Mouse (Mus musculus): ENCODE measurements around the gene Eng.
A peak's percentile ranks its signal among the peaks of the same experiment; 100 is the strongest.

Eng gene

DNA sequence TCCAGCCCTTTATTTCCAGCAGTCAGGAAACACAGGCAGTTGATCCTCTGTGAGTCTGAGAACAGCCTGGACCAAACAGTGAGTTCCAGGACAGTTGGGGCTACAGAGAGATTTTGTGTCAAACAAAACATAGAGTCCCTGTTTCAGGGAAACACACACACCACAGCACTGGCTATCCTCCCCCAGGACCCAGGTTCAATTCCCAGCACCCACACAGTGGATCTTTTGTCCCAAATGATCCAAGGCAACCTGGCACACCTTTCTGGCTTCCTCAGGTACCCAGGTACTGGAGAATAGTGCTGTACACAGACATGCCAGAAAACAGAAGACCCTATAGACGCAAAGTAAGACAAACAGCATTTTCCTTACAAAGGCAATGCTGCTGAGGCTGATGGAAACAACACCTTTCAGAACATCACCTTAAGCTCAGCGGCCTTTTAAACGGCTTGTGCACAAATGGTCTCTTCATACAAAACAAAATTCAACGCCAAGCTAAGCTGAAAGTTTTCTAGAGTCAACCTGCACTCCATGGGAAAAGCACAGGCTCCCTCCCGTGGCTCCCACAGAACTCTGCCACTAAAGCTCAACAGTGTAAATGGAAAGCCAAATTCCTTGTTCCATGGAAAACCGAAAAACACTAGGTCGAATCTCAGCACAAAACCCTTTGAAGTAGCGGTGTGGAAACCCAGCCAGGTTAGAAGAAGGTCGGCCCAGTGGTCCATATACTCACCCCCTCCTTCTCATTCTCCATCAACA, 65.1 kb downstream of the Eng start:
- DNase-seq (ENCODE audit: low spot score), result no peak

DNA sequence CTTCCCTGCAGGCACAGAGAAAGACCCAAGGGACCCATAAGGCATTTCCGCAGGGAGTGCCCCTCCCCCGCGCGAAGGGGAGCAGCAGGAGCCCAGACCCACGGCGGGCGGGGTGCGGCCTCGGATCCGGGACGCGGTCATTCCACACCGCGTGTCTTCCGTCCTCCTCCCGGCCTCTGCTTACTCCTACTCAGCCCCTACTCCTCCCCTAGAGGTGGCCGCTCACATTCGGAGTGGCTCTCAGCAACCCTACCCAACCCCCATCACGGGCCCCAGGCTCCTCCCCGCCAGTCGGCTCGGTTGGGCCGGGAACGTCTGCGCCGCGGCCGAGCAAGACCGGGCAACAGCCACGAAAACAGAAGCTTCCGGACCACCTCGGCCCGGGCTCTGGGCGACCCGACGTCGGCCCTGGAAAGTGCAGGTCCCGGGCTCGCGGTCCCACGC, 65.7 kb downstream of the Eng start:
- DNase-seq (ENCODE audit: low spot score), result peak; percentile 57

DNA sequence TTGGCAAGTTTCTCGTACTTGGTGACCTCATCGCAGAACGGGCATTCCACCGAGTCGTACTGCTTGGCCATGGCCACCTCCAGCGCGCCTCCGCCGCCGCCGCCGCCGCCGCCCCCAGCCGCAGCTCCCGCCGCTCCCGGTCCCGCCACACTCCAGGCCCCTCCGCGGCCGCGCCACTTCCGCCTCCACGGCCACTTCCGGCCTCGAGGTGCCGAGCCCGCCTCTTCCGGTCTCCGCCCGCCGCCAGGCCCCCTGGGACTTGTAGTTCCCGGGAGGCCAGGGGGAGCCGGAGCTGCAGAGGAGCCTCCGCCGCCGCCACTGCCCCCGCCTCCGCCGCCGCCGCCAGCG, 66.2 kb downstream of the Eng start:
- DNase-seq (ENCODE audit: low spot score), result peak; percentile 89

GRCm38 (mm10) chr2:32712934-32713817, 66.8 kb downstream of the Eng start, which contains the start of gene Cdk9:
TSS of gene Cdk9 (minus strand) at chr2:32713076.
- DNase-seq (ENCODE audit: low spot score), result peak; percentile 95

DNA sequence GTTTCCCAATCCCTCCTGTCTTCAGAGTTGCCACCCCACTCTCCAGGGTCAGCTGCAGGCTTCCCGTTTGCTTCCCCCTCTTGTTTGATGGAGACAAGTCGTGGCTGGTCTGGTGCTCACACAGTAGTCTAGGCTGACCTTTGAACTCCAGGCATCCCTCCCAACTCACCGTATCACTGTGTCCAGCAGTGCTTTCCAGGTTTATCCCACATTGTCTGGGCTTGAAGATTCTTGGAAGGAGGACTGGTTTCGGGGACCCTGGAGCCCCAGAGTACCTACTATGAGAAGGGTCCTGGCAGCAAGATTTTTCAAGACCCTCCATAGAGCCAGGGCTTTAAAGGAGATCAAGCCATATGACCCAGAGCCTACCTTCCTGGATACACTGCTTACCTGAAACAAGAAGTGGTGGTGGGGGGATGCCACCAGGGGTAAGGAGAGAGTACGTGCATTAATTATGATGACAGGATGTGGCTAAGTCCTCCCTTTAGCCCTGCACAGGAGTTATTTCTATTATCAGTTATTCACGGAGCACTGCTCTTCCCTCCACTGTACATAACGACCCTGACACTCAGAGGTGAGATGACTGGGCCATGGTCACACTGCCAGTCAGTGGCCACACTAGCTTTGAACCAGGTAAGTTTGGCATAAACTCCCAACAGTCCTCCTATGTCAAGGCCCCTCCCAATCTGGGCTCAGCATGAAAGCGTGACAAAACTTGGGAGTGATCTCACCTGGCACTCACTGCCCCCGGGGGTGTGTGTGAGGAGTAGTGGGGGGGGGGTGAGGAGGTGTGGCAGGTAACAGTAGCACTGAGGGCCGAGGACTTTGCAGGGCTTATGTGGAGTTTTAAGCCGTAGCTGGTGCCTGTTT, 68.0 kb downstream of the Eng start:
- no peak for DNase-seq (ENCODE audit: low spot score)

DNA sequence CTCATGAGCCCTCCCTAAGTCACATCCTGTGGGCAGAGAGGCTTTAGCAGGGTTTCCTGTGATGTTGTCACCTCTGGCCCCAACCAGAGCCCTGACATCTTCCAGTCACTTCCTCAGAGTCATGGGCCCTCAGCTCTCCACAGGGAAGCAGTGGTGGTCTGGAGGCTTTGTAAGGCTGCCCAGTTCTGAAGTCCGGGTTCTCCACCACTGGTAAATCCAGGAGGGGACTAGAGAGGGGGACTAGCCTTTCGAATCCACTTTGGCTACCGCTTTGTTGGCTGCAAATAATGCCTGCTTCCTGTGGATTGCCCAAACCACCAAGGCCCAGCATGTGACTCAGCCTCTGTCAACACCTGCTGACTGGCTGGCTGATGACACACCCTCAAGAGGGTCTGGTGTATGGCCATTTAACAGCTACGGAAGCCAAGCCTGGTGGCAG, 68.6 kb downstream of the Eng start:
- DNase-seq (ENCODE audit: low spot score), result no peak

DNA sequence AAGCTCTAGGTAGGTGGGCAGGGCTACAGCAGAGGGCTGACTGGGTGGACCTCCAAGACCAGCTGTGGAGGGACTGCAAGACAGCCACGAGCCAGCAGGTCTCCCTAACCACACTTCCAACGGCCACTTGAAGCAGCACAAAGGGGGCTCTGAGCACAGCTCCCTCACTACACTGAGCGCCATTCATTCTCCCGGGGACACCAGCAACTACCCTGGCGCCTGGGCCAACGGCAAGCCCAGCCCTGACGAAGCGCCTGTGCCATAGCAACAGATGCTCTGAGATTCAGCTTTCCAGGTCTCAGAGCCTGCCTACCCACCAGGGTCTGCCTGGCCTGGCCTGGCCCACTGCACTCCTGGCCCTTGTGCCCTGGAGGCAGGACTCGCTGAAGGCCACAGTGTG, 72.4 kb downstream of the Eng start:
- DNase-seq (ENCODE audit: low spot score), result no peak

GRCm38 (mm10) chr2:32720053-32720452, 73.7 kb downstream of the Eng start:
- no peak for DNase-seq (ENCODE audit: low spot score)

DNA sequence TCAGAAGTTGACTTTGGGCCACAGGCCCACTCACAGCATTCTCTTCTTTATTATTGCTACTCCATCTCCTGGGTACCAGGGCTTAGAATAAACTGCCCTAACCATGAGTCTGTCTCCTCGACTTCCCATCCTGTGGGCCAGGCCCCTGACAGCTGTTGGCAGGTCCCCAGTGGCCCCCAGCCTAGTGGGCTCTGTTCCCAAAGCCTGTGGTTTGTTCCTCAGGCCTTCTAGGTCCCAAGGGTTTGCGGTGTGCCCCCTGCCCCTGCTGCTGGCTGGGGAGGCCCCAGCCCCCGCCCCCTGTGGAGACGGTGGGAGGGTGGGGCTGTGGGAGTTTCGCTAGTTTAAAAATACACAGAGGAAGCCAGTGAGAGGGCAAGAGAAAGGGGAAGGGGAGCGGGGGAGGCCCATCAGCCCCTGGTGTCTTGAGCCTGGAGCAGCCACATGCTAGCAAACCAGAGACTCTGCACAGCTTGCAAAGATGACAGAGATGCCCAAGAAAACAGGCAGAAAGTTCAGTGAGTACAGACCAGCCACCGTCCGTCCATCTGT, 74.4 kb downstream of the Eng start, which contains the start of gene Sh2d3c:
TSS of gene Sh2d3c (plus strand) at position 375 of the 549 bp plus-strand sequence.
- DNase-seq (ENCODE audit: low spot score), result no peak

DNA sequence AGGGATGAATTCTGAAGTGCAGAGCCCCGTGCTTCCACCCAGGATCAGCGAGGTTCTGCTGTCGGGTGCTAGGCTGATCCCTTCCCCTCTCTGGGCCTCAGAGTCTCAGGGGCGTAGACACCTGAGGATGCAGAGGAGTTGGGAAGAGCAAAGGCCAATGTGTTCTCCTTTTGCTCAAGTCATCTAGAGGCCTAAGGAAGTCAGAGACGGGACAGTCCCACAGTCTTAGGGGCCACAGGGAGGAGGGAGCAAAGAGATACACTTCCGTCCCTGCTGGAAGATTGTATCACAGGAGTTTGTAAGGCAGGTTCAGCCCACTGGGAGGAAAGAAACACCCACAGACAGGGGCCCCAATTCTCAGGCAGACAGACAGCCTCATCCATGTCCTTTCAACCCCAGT, 75.7 kb downstream of the Eng start:
- DNase-seq (ENCODE audit: low spot score), result no peak

DNA sequence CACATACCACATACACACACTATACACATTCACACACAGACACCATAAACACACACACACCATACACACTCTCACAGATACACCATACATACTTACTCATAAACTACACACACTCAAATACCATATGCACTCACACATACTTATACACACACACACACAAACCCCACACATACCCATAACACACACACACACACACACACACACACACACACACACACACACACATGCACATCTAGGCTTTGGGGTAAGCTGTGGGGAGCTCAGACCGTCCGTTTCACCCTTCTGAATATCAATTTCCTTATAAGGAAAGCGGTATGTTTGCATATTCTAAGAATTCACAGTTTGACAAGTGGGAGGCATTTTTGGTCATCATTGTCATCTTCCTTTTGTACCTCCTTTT, 76.2 kb downstream of the Eng start:
- no peak for DNase-seq (ENCODE audit: low spot score)

DNA sequence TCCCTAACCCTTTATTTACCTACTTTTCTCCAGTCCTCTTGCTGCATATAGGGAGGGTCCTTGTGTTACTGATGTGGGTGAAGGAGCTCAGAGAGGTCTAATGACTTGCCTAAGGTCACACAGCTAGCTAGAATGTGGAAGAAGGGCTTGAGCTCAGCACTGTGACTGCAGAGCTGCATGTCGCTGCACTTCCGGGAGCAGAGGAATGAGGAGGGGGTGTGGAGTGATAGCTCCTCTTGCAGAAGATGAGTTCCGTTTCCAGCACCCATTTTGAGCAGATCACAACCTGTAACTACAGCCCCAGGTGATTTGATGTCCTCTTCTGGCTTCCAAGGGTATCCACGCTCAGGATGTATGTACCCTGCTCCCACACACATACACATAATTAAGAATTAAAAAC, 77.8 kb downstream of the Eng start:
- DNase-seq (ENCODE audit: low spot score), result no peak

GRCm38 (mm10) chr2:32724832-32725790, 78.7 kb downstream of the Eng start:
- no peak for DNase-seq (ENCODE audit: low spot score)

DNA sequence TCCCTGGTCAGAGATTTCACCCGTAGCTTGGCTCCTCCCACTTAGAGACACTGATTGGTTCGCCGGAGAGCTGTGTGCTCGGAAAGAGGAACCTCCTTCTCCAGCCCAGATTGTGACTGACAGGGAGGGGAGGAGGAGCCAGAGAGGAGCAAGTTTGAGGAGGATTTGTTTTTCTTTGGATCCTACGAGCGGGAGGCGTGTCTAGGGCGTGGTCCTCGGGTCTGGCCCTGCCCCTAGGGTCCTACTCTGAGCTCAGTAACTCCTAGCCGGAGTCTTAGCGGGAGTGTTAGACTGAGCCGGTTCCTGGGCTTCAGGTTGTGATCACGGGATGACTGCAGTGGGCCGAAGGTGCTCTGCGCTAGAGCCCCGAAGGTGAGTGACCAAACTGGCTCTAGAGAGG, 81.0 kb downstream of the Eng start:
- DNase-seq (ENCODE audit: low spot score), result peak; percentile 79

- DNase-seq (ENCODE audit: low spot score), result no peak
These were observed 82.1 kb downstream of the Eng start for GRCm38 (mm10) chr2:32728463-32728862.

DNA sequence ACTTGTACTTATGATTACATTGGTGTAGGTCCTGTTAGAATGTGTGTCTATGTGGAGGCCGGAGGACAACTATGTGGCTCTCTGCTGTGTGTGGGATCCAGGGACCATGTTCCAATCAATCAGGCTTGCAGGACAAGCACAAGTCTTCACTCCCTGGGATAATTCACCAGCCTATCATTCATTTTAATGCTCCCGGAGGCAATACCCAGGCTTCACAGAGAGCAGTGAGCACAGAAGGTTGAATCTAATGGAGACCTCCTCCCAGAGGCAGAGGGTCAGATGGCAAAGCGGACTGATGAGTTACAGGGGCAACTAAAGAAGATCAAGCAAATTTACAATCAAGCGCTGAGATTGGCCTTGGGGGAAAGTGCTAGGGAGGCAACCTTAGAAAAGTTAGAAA, 83.2 kb downstream of the Eng start:
- DNase-seq (ENCODE audit: low spot score), result no peak

DNA sequence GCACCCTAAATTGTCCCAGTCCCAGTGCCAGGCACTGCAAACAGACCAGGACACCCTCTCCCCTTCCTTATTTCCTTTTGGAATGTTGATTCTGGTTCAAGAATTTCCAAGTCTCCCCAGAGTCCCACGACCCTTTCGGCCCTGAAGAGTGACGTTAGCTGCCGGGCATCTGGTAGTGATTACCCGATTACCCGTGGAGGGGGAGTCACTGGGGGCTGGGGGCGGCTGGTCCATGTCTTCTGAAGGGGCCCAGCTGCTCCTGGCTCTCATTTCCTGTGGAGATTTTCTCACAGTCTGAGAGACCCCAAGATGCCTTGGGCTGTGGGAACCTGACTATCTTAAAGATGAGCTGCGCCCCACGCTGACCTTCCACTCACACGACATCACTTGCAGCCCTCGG, 84.5 kb downstream of the Eng start:
- DNase-seq (ENCODE audit: low spot score), result no peak

GRCm38 (mm10) chr2:32731911-32732310, 85.5 kb downstream of the Eng start:
- DNase-seq (ENCODE audit: low spot score), result no peak
